Mouse (Mus musculus) kidney, adult 2 months (tissue): ENCODE measurements around the gene Olfr813.

ENCODE experiments used
- CTCF ChIP-seq: fragments of 200-500 bp; conservative IDR thresholded peaks from 2 replicates; pipeline ENCODE4 v1.5.1; 2011; ENCODE audit warnings: low read depth, mild to moderate bottlenecking, control low read depth, low read length, moderate library complexity, mixed read lengths; ENCODE audit not compliant: insufficient read depth, insufficient read length
- POLR2A ChIP-seq: fragments of 200-500 bp; IDR thresholded peaks from one replicate; pipeline ENCODE4 v1.6.1; 2011; ENCODE audit warnings: low read depth, low read length, control low read depth

DNA sequence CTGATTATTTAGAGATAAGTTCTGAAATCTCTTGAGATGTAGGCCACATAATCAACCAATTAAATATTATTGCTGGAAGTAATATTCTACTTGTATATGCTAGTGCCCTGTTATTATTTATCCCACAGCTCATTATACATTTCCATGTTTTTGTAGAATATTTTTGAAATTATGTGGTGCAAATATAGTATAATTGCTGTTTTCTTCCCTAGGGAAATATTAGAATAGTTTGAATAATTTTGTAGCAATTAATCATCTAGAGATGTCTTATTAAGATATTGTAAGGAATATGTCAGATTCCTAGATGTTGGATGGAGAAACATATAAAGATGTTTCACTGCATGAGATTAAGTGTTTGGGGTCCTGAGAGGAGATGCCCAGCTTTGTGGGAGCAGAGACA, at the start of gene Olfr813:
- TF ChIP-seq POLR2A (no peak), CTCF (no peak)
